Mouse (Mus musculus) G1E-ER4 (cell line): Measurements from ENCODE around the gene Pold4. TPM values are rescaled to one million over a fixed set of nuclear protein-coding genes. Genes with fewer than 3 reads are reported as not detected.

Experiments
- GATA1 ChIP-seq: IDR thresholded peaks from one replicate; pipeline ENCODE4 v1.8.0; 2012; ENCODE audit warnings: low read length, inconsistent platforms
- polyA plus RNA-seq: library from polyadenylated mRNA; stranded (reverse); fragments of >175 nt; gene quantifications from 2 replicates; pipeline ENCODE4 v1.2.3, GENCODE M21; 2012

The Pold4 gene
- polyA plus RNA-seq, 1 experiment: 24.7 TPM

- no peak for TF ChIP-seq GATA1
These were observed 14.6 kb upstream of the Pold4 start for GRCm38 (mm10) chr19:4217140-4217539.

- no peak for TF ChIP-seq GATA1
These were observed 13.8 kb upstream of the Pold4 start for GRCm38 (mm10) chr19:4217855-4218254.

- TF ChIP-seq GATA1: no peak
These were observed 13.4 kb upstream of the Pold4 start for GRCm38 (mm10) chr19:4218293-4218692.

- TF ChIP-seq GATA1: no peak
These were observed 12.9 kb upstream of the Pold4 start for GRCm38 (mm10) chr19:4218784-4219183.

GRCm38 (mm10) chr19:4219943-4220342 is 11.8 kb upstream of the Pold4 start:
- TF ChIP-seq GATA1: no peak

- no peak for TF ChIP-seq GATA1
These were observed 11.3 kb upstream of the Pold4 start for GRCm38 (mm10) chr19:4220416-4220815.

GRCm38 (mm10) chr19:4220957-4221743 is 10.5 kb upstream of the Pold4 start:
- TF ChIP-seq GATA1: no peak

DNA sequence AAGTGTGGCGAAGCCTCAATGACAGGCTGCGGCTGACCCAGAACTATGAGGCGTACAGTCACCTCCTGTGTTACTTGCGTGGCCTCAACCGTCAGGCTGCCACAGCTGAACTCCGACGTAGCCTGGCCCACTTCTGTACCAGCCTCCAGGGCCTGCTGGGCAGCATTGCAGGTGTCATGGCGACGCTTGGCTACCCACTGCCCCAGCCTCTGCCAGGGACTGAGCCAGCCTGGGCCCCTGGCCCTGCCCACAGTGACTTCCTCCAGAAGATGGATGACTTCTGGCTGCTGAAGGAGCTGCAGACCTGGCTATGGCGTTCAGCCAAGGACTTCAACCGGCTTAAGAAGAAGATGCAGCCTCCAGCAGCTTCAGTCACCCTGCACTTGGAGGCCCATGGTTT is 9.5 kb upstream of the Pold4 start:
- TF ChIP-seq GATA1: no peak

DNA sequence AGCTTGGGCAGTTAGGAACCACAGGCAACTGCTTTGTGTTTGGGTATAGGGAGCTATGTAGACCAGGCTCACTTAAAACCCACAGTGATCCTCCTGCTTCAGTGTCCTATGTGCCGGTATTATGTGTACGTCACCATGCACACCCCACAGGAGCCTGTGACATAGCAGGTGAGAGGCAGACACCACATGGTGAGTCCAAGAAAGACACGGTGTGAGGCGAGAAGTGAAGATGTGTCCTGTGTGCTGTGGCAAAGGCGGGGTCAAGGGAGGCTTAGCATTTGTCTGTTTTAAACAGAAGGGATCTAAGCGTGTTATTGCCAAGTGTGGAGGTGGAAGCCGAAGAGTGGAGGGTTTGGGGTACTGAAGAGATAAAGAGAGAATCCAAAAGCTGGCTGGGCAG is 4.9 kb upstream of the Pold4 start:
- TF ChIP-seq GATA1: no peak

- no peak for TF ChIP-seq GATA1
These were observed 4.3 kb upstream of the Pold4 start for GRCm38 (mm10) chr19:4227446-4227845.

DNA sequence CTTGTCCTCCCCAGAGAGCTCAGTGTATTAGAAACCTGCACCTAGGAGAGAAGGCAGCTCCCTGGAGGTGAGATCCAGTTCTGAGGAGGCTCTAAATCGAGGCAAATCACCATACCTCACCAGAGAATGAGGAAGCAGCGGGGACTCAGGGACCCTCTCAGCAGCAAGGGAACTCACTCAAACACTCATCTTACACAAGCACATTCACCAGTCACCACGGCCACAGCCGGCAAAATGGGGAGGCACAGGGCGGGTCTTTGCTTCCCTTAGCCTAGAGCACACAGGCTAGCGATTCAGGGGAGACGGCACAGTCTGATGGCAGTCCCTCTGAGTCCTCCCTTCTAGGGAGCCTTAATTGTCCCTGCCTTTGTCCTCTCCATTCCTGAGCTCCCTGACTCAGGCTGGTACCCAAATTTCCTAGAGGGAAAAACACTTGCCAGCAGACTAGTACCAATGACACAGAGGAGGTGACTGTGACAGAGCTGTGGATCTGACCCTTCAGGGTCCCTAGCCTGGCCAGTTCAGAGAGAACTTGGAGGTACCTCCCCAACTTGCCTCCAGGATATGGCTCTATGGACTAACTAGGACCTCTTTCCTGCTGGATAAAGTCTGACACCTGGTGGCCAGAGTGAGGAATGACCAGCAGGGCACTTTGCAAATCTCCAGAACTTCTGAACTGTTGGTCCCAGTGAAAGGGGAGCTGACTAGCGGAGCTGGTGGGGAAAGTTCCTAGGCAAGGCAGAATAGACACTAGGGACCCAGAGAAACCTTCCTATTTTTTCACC is 3.6 kb upstream of the Pold4 start:
- no peak for TF ChIP-seq GATA1

- no peak for TF ChIP-seq GATA1
These were observed 2.8 kb upstream of the Pold4 start for GRCm38 (mm10) chr19:4228891-4229290.

DNA sequence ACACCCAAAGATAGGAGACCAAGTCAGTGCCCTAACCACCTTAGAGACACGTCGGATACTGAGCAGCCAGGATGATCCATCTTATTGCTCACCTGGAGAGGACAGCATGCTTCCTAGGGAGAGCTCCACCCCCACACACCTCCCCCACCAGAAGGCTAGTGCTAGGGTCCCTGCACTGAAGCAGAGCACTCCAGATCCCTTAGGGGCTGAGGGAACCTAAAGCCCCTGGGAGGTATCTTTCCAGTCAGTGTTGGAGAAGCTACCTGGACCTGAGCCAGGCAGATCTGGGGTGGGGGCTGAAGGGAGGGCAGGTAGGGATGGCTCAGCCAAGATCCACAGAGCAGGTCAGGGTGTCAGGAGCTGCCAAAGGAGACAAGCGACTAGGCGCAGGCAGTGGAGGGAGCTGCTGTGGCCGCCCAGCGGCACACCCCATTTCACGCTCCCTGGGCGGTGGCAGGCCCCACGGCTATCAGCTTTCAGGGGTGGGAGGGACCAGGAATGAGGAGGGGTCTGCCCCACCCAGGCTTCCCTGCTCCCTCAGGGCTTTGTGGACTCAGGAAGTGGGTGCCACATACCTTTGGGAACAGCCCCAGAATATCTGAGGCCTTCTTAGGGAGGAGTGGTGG is 2.1 kb upstream of the Pold4 start:
- no peak for TF ChIP-seq GATA1

- TF ChIP-seq GATA1: no peak
These were observed 1.3 kb upstream of the Pold4 start for GRCm38 (mm10) chr19:4230415-4230814.

DNA sequence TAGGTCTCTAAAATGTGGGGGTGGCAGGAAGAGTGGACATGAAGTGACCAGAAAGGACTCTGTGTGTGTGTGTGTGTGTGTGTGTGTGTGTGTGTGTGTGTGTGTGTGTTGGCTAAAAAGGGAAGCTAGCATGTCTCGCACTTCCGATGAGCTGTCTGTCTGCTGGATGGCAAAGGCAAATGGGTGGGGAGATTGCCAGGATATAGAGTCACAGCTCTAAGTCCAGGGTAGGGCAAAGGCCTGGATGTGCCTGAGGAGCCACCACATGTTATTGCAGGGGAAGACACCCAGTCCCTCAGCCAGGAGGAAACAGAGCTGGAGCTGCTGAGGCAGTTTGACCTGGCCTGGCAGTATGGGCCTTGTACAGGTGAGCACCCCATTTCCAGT is 480 bp downstream of the Pold4 start:
- TF ChIP-seq GATA1: no peak

DNA sequence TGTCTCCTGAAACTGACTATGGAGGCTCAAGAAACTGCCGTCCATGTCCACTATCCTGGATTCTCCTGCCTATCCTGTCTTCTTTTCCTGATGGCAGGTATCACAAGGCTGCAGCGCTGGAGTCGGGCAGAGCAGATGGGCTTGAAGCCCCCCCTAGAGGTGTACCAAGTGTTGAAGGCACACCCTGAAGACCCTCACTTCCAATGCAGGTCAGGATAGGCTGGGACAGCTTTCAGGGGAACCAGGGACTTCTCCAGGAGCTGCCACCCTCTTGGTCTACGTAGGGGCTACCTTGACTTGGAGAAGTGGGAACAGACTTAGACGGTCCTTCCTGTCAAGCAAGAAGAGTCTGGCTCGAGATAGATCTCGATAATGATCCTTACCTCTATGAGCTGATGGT is 952 bp downstream of the Pold4 start:
- no peak for TF ChIP-seq GATA1
